Mouse (Mus musculus): ENCODE data around the gene Prdm12.

Gene Prdm12

DNA sequence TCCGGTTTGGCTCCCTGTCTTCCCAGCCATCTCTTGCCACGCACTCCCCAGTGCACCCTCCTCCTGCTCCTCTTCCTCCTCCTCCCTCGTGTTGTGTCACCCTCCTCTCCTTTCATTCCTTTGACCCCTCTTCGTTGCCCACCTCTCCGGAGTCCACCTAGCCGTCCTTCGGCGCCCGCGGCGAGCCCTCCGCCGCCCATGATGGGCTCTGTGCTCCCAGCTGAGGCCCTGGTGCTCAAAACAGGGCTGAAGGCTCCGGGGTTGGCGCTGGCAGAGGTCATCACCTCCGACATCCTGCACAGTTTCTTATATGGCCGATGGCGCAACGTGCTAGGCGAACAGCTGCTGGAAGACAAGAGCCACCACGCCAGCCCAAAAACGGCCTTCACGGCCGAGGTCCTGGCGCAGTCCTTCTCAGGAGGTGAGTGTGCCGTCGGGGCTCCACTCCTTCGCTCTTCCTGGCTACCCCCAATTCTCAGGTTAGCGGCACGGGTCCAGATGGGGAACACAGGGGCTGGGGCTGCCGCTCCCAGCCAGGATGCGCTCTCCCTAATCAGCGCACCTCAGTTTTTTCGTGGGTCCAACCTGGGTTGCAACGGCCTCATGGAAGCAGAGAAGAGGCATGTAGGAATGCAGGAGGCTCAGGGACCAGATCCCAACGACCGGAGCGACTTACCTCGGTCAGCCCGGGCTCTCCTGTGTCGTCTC is at the start of gene Prdm12:
TSS of gene Prdm12 (plus strand) at position 137 of the 708 bp plus-strand sequence.
- DNase-seq (ENCODE audit: low spot score) = no peak

GRCm38 (mm10) chr2:31591799-31592484 is 47.9 kb upstream of the Prdm12 start:
- no peak for DNase-seq (ENCODE audit: low spot score)

DNA sequence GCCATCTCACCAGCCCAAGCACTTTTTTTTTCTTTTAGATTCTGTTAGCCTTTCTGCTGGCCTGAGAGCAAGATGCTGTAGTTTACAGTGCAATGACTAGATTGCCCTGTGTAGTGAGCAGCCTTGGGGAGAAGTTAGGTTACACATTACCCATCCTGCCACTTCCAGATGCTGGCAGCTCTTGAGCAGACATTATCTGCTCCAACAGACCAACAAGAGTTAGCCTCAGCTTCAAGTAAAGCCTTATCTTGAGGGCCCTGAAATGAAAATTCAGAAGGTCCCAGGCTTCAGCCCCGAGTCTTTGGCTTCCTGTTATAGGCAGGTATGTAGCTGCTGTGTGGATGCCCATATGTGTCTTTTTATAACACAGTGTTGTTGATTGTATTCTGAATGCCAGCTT is 32.3 kb upstream of the Prdm12 start:
- DNase-seq (ENCODE audit: low spot score) = no peak

- no peak for DNase-seq (ENCODE audit: low spot score)
These were observed 30.0 kb upstream of the Prdm12 start for GRCm38 (mm10) chr2:31609859-31610261.

DNA sequence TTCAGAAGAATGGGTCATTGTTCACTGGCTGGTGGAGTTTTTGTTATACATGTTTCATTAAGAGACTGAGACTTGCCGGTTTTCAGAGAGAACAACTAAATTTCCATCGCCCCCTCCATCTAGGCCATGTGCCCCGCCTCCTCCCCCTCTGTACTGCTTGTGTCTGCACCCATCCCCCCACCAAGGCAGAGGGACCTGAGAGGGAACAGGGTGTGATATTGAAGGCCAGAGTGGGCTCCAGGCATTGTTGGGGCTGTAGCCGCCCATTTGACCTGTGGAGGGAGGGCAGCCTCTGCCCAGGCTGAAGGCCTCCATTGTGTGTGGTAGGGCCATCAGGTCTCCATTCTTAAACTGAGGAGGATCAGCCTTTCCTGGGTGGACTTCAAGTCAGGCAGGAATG is 28.9 kb upstream of the Prdm12 start:
- no peak for DNase-seq (ENCODE audit: low spot score)

DNA sequence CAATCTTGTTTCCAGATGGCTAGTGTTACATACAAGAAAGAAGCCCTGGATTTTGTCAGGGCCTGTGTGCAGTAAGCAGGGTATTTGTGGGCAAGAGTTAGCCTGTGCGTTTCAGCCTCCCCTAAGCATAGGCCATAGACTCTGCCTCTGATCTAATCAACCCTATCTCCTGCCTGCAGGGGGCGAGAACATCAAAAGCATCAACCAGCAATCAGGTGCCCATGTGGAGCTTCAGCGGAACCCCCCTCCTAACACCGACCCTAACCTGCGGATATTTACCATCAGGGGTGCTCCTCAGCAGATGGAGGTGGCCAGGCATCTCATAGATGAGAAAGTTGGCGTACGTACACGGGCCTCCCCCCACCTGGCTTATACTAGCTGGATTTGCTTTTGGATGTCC is 28.4 kb upstream of the Prdm12 start:
- DNase-seq (ENCODE audit: low spot score) = no peak

- DNase-seq (ENCODE audit: low spot score) = no peak
These were observed 27.2 kb upstream of the Prdm12 start for GRCm38 (mm10) chr2:31612627-31613026.

- no peak for DNase-seq (ENCODE audit: low spot score)
These were observed 26.1 kb upstream of the Prdm12 start for GRCm38 (mm10) chr2:31613781-31614180.

DNA sequence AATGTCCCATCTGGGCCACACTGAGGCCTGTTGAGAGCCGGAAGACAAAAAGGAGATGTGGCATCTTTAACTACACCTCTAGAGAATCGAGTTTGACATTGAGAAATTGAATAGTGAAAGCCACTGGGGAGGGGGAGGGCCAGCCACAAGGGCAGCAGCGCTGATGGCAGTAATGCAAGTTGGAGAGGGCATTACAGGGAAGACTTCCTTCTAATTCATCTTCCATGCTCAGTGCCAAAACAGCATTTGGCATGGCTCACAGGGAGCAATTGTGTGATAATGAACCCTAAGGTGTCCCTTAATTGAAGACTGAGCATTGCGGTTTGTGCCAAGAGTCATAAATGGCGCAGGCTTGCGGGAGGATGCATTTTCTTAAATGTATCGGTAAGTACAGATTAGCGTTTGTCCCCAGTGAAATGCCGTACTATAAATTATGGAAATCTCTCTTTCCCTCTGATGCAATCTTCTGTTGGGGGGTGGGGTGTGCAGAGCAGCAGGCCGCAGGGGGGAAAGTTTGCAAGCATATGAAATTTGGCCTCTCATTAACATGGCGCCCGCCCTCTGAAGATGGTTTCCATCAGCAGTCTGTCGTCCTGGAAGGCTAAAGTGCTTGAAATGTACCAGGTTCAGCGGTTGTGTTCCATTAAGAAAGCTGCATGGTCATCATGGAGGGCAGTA is 21.2 kb upstream of the Prdm12 start:
- no peak for DNase-seq (ENCODE audit: low spot score)

GRCm38 (mm10) chr2:31619208-31619607 is 20.6 kb upstream of the Prdm12 start:
- no peak for DNase-seq (ENCODE audit: low spot score)

DNA sequence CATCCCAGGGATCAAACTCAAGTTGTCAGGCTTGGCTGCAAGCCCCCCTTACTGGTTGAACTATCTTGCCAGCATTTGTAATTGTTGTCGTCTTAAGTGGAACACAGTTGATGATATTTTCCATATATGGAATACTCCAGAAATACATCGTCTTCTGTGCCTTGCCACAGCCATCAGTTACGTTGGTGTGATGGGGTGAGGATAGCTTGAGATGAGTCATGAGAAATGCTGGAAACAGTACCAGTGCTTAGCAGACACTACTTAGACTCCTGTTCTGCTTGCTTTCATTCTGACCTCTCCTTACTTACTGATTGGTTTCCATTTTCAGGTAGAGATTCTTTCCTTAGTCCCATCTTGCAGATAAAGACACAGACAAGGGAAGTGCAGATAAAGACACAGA is 6.3 kb upstream of the Prdm12 start:
- no peak for DNase-seq (ENCODE audit: low spot score)

GRCm38 (mm10) chr2:31635281-31636137 is 4.3 kb upstream of the Prdm12 start:
- DNase-seq (ENCODE audit: low spot score) = no peak

DNA sequence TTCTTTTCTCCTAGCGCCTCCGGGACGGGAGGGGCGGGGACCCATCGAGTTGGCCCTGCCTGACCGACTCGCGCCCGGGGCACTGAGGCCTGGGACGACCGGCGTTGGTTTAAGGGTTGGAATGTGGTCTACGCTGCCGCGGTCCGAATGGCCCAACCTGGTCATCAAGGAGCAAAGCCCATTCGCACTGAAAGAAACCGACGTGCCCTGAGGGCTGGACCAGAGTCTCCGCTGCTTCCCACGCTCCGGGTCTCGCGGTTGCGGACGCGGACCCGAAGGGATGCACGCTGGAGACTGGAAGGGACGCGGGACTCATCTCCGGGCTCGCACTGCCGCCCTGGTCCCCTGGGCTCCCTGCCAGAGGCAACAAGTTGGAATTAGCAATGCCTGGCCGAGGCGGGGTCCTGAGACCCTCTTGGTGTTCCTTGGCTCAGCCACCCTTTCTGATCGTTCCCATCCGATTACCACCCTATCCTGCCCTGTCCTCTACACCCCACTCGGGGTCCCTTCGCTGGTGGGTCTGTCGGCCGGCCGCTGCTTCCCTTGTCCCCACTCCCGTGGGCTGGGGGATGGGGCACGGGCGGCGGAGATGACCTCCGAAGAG is 3.6 kb upstream of the Prdm12 start:
- no peak for DNase-seq (ENCODE audit: low spot score)

DNA sequence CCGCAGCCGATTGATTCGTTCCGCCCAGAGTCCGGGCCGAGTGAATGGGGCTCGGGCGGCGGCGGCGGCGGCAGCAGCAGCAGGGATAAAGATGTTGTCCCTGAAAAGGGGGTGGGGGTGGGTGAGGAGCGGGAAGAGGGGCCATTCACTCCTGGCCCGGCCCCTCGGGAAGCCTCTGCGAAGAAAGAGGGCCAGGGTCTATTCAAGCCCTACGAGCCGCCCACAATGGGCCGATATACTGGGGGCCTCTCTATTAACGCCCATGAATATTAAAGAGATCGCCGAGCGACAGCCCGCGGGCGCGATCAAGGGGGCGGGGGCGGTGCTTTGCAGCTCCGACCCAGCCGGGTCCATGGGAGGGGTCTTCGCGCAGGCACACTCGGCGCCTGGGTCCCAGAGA is 3.1 kb upstream of the Prdm12 start:
- no peak for DNase-seq (ENCODE audit: low spot score)

DNA sequence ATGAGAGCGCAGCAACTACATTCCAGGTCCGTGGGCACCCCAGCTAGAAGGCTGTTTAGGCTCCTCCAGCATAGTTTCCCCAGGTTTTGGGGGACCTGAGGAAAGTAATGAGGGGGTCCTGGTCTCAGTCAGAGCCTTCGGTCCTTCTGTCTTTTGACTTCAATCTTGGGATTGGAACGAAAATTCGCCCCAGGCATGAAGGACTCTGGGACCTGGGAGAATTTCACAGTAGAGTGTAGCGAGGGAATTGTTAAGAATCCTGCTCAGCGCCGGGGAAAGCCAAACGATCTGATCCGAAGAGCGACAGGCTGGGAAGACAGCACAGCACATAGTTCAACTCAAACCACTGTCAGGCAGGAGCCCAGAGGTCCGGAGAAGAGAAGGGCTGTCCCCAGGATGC is 2.5 kb upstream of the Prdm12 start:
- DNase-seq (ENCODE audit: low spot score) = no peak

- no peak for DNase-seq (ENCODE audit: low spot score)
These were observed 2.0 kb upstream of the Prdm12 start for GRCm38 (mm10) chr2:31637807-31638206.

DNA sequence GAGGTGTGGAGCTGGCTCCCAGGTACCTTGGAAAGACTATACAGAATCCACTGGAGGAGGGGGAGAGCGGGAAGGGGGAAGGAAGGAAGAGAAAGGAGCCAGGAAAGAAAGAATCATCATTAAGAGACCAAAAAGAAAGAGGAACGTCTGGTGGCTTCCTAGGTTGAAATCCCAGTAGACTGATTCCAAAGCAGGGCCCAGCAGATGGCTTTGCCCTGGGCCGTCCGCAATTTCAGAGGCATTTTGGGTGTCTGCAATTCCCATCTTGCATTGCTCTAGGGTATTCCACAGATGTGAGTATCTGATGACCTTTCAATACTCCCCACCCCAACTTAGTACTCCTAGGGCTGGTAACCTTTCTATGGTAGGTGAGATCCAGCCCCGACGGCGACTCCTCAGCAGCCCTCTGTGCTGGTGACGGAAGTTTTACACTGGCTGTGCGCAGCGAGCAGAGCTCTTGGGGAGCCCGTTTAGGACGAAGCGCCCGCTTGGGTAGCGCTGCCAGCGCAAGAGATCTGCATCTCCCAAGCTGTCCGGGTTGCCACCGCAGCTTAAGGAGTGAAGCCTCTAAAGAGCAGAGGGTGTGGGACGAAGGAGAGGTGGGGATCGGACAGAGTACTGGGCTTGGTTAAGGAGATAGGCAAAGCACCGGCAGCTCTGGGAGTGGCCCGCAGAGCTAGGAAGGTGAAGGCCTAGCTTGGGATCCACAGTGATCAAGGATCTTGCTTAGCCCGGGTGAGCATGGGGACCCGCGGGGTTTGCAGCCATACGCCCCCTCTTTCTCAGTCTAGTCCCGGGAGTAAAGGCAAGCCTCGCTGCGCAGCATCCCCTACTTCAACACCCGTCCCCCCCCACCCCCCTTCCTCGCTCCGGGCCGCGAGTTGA is 1.0 kb upstream of the Prdm12 start:
- no peak for DNase-seq (ENCODE audit: low spot score)

DNA sequence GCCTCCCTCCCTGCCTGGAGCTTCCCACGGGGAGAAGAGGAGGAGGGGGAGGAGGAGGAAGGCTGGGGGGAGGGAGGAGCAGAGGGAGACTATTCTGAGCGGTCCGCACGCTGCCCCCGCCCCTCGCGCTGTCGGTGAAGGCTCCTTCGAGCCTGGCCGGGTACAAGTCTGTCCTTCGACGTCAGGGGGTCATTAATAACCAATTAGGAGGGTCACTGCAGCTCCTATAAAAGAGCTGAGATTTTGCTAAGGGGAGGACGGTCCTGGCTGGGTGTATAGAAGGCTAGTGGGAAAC is 424 bp upstream of the Prdm12 start:
- no peak for DNase-seq (ENCODE audit: low spot score)

GRCm38 (mm10) chr2:31640609-31641507 is 1.0 kb downstream of the Prdm12 start:
- DNase-seq (ENCODE audit: low spot score) = no peak

DNA sequence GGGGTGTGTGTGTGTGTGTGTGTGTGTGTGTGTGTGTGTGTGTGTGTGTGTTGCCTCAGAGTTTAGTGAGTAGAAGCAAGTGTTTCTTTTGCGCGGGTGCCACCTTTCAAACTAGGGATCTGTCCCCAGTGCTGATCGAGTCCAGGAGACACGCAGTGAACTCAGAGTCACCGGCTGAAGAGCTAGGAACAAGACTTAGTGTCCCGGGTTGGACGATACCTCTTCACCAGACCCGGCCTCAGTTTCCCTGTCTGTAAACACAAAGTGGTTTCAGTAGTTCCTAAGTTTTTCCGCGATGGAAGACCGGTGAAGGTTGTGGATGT is 1.6 kb downstream of the Prdm12 start:
- DNase-seq (ENCODE audit: low spot score) = no peak

Data from T-cell, adult 2 months (primary cell).